Mouse (Mus musculus) olfactory bulb, adult 2 months (tissue): Measurements from ENCODE around the gene Numa1.
"Not testable (repeated sequence)": the region's sequence is repeated elsewhere in the genome, so short reads cannot be mapped to it uniquely, and the experiment has no call there.

Experiments used
- CTCF ChIP-seq: fragments of 200-500 bp; IDR thresholded peaks from 2 replicates; pipeline ENCODE4 v1.5.1; 2012; ENCODE audit warnings: low read depth, mild to moderate bottlenecking, low read length, moderate library complexity; ENCODE audit not compliant: insufficient read depth
- POLR2A ChIP-seq: fragments of 200-500 bp; IDR thresholded peaks from 2 replicates; pipeline ENCODE4 v1.6.1; 2012; ENCODE audit warnings: mild to moderate bottlenecking, low read depth, low read length, moderate library complexity; ENCODE audit not compliant: insufficient read depth

- TF ChIP-seq CTCF, POLR2A: not testable (repeated sequence)
Observed at GRCm38 (mm10) chr7:102048524-102048923, 114.6 kb downstream of the Numa1 start.
